ENCODE assay signal across 9 mouse cellular contexts in the genomic region with DNA sequence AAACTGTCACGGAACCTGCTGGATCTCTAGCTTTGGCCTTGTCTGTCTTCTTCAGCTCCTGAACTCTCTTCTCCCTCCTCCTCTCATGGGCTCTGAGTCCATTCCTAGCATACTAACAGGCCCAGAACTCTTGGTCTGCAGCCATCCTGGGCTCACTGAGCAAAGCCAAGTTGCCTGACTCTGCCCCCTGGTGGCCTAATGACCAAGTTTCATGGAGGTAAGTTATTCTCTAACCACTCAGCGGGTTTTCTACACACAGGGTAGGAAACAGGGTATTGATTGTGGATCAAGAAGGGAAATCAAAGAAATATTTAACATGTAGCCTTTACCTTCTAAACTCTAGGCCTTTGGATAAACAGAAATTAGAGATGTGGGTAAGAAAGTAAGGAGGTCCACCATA. TPM values are rescaled to one million over a fixed set of nuclear protein-coding genes. Genes with fewer than 3 reads are reported as not detected.
DNase-seq lines count a peak whose midpoint lies in the region; ATAC-seq lines count a peak whose summit lies in the region.
"Had no signal": no experiment of that assay in that cellular context is flagged by ENCODE, and none has a peak within 500 bp of the region (broad histone marks: within the 10 kb centered on the region; RNA-seq: fewer than 3 reads in every experiment).

Gene Trim69, plus strand, starts transcription at position 21 of the 400 bp plus-strand sequence.

- no peak within 1 kb of the TSS for H3K4me2 ChIP-seq in lung, embryonic 16.5 days (ENCODE audit: low read depth, low read length)
- H3K4me2 ChIP-seq: limb, embryonic 15.5 days had no signal

- DNase-seq in MN1 (ENCODE audit: low spot score), result peak; percentile 66
- DNase-seq in cerebellum, adult 18-20 months, result peak; percentile 76 to 80
- DNase-seq in forelimb bud, embryonic 11.5 days (ENCODE audit: low read depth, low spot score), result peak; percentile 63
- peak; percentile 84 to 89 for DNase-seq in heart, postnatal 36 days
- DNase-seq in layer of hippocampus, adult 8-10 months (ENCODE audit: low spot score in 2 of 2), result peak; percentile 61 to 80
- DNase-seq in ovary, postnatal 36 days (ENCODE audit: low spot score), result peak; percentile 67
- DNase-seq in thymus, postnatal 14 days, result peak; percentile 86

- intact Hi-C loops in heart, postnatal 36 days (cut with DNase I), result loop anchor here (1.0 to 2.0 kb wide), 3 partner anchors 14 to 90 kb away; partner anchors contain the start of genes B2m and Spg11

- ATAC-seq in lung, embryonic 16.5 days (ENCODE audit: low read depth), result peak; percentile 72

- H3K27ac ChIP-seq in lung, embryonic 16.5 days (ENCODE audit: low read length), result no peak within 1 kb of the TSS
- H3K27ac ChIP-seq: limb, embryonic 15.5 days had no signal

- peaks cover 4% of the 10 kb centered on the region; the same call in 1 of the 2 replicates for H3K4me1 ChIP-seq in lung, embryonic 16.5 days (replicated peaks; ENCODE audit: control insufficient read depth, insufficient read depth, low read length)

- WGBS in lung, embryonic 16.5 days, result 36% methylated on average over 2 of the region's 2 CpGs

- H3K4me3 ChIP-seq in lung, embryonic 16.5 days (ENCODE audit: low read length), result no peak within 1 kb of the TSS
- H3K4me3 ChIP-seq: limb, embryonic 15.5 days had no signal

- no peak within 1 kb of the TSS for H3K9ac ChIP-seq in lung, embryonic 16.5 days (ENCODE audit: low read length)
- H3K9ac ChIP-seq: limb, embryonic 15.5 days had no signal

- H3K27me3 ChIP-seq in lung, embryonic 16.5 days (ENCODE audit: control insufficient read depth, insufficient read depth, low read depth, low read length), result no peaks in the 10 kb centered on the region
- H3K27me3 ChIP-seq: limb, embryonic 15.5 days had no signal

- H3K9me3 ChIP-seq in lung, embryonic 16.5 days (ENCODE audit: control insufficient read depth, low read length), result no peaks in the 10 kb centered on the region
- H3K9me3 ChIP-seq: limb, embryonic 15.5 days had no signal

- H3K36me3 ChIP-seq in lung, embryonic 16.5 days (ENCODE audit: control insufficient read depth, insufficient read depth, low read length), result no peaks in the 10 kb centered on the region
- H3K36me3 ChIP-seq: limb, embryonic 15.5 days had no signal

RNA-seq across cellular contexts. Expression of gene Trim69, which starts in this region (rescaled TPM):
- under 1 TPM in 1 of 2 experiments, not detected in 1; 0.14 TPM for total RNA-seq in heart, postnatal 36 days (2021)
- total RNA-seq in layer of hippocampus, adult 8-10 months (2022), result not detected
- 0.11 TPM in 1 of 2 replicates, not detected in the other for polyA plus RNA-seq in lung, embryonic 16.5 days (2015; fragmentation: Nextera tagmentation; extraction: Ambion mirVana)

Comparison
In these comparisons a context has a peak if more than half of its experiments do, and no peak if none do; other contexts are left out.
1. Peak in DNase-seq in heart, postnatal 36 days; RNA of the gene not detected or under 1 TPM.
2. Peak in DNase-seq in layer of hippocampus, adult 8-10 months; RNA of the gene not detected or under 1 TPM.
3. Peak in ATAC-seq in lung, embryonic 16.5 days; RNA of the gene not detected or under 1 TPM.